Mouse (Mus musculus): ENCODE measurements around the gene Mrps33. TPM values are rescaled to one million over a fixed set of nuclear protein-coding genes. Genes with fewer than 3 reads are reported as not detected.

Mrps33 gene
- polyA plus RNA-seq, 1 experiment from 2014 or later: 225 TPM

- no peak overlapping the region for H3K4me2 ChIP-seq (ENCODE audit: low read length)
- H3K27me3 ChIP-seq (ENCODE audit: control insufficient read depth, insufficient read depth, low read length): no peaks in the 10 kb centered on the region
- H3K27ac ChIP-seq (replicated peaks in 1 of 2; ENCODE audit: control insufficient read depth in 1 of 2, insufficient read depth in 1 of 2, low read depth in 2 of 2, low read length in 2 of 2): no peak overlapping the region
- WGBS: 91% methylated on average over 1 of the region's 1 CpGs
- no peaks in the 10 kb centered on the region for H3K9me3 ChIP-seq (ENCODE audit: control insufficient read depth, low read length)
- no peak overlapping the region for H3K9ac ChIP-seq (ENCODE audit: low read length)
- H3K4me3 ChIP-seq (ENCODE audit: control insufficient read depth in 1 of 2, insufficient read depth in 1 of 2, low read depth in 1 of 2, low read length in 2 of 2): no peak overlapping the region
- H3K36me3 ChIP-seq (ENCODE audit: control insufficient read depth, insufficient read depth, low read length): no peaks in the 10 kb centered on the region
- peaks cover 11 to 20% of the 10 kb centered on the region in 2 experiments for H3K4me1 ChIP-seq (ENCODE audit: control insufficient read depth in 2 of 2, insufficient read depth in 2 of 2, low read length in 2 of 2)
- no peak for ATAC-seq (ENCODE audit: insufficient number of reproducible peaks, insufficient read depth, low FRiP score, low read depth)
Measured at GRCm38 (mm10) chr6:39778506-39778905, 32.3 kb downstream of the Mrps33 start.

GRCm38 (mm10) chr6:39776275-39776674 is 34.5 kb downstream of the Mrps33 start:
- peaks cover 2 to 9% of the 10 kb centered on the region in 2 experiments; a peak in 3 of 4 replicates for H3K4me1 ChIP-seq (ENCODE audit: control insufficient read depth in 2 of 2, insufficient read depth in 2 of 2, low read length in 2 of 2)
- H3K27me3 ChIP-seq (ENCODE audit: control insufficient read depth, insufficient read depth, low read length): no peaks in the 10 kb centered on the region
- H3K36me3 ChIP-seq (ENCODE audit: control insufficient read depth, insufficient read depth, low read length): no peaks in the 10 kb centered on the region
- no peak for ATAC-seq (ENCODE audit: insufficient number of reproducible peaks, insufficient read depth, low FRiP score, low read depth)
- H3K4me3 ChIP-seq (ENCODE audit: control insufficient read depth in 1 of 2, insufficient read depth in 1 of 2, low read depth in 1 of 2, low read length in 2 of 2): no peak overlapping the region
- no peak overlapping the region for H3K9ac ChIP-seq (ENCODE audit: low read length)
- WGBS: 90% methylated on average over 6 of the region's 6 CpGs
- H3K27ac ChIP-seq (replicated peaks in 1 of 2; ENCODE audit: control insufficient read depth in 1 of 2, insufficient read depth in 1 of 2, low read depth in 2 of 2, low read length in 2 of 2): no peak overlapping the region
- H3K9me3 ChIP-seq (ENCODE audit: control insufficient read depth, low read length): no peaks in the 10 kb centered on the region
- H3K4me2 ChIP-seq (ENCODE audit: low read length): no peak overlapping the region

GRCm38 (mm10) chr6:39775029-39775428 is 35.8 kb downstream of the Mrps33 start:
- no peak for ATAC-seq (ENCODE audit: insufficient number of reproducible peaks, insufficient read depth, low FRiP score, low read depth)
- no peak overlapping the region for H3K27ac ChIP-seq (replicated peaks in 1 of 2; ENCODE audit: control insufficient read depth in 1 of 2, insufficient read depth in 1 of 2, low read depth in 2 of 2, low read length in 2 of 2)
- H3K4me1 ChIP-seq (ENCODE audit: control insufficient read depth in 2 of 2, insufficient read depth in 2 of 2, low read length in 2 of 2): no peaks in the 10 kb centered on the region; a peak in 1 of 4 replicates
- WGBS: 81% methylated on average over 9 of the region's 9 CpGs
- H3K4me3 ChIP-seq (ENCODE audit: control insufficient read depth in 1 of 2, insufficient read depth in 1 of 2, low read depth in 1 of 2, low read length in 2 of 2): no peak overlapping the region
- no peaks in the 10 kb centered on the region for H3K9me3 ChIP-seq (ENCODE audit: control insufficient read depth, low read length)
- no peak overlapping the region for H3K9ac ChIP-seq (ENCODE audit: low read length)
- H3K4me2 ChIP-seq (ENCODE audit: low read length): no peak overlapping the region
- H3K27me3 ChIP-seq (ENCODE audit: control insufficient read depth, insufficient read depth, low read length): no peaks in the 10 kb centered on the region
- no peaks in the 10 kb centered on the region for H3K36me3 ChIP-seq (ENCODE audit: control insufficient read depth, insufficient read depth, low read length)

- H3K4me2 ChIP-seq (ENCODE audit: low read length): no peak overlapping the region
- no peaks in the 10 kb centered on the region for H3K36me3 ChIP-seq (ENCODE audit: control insufficient read depth, insufficient read depth, low read length)
- H3K27ac ChIP-seq (replicated peaks in 1 of 2; ENCODE audit: control insufficient read depth in 1 of 2, insufficient read depth in 1 of 2, low read depth in 2 of 2, low read length in 2 of 2): no peak overlapping the region
- H3K4me3 ChIP-seq (ENCODE audit: control insufficient read depth in 1 of 2, insufficient read depth in 1 of 2, low read depth in 1 of 2, low read length in 2 of 2): no peak overlapping the region
- H3K9ac ChIP-seq (ENCODE audit: low read length): no peak overlapping the region
- no peaks in the 10 kb centered on the region for H3K9me3 ChIP-seq (ENCODE audit: control insufficient read depth, low read length)
- ATAC-seq (ENCODE audit: insufficient number of reproducible peaks, insufficient read depth, low FRiP score, low read depth): no peak
- H3K4me1 ChIP-seq (ENCODE audit: control insufficient read depth in 2 of 2, insufficient read depth in 2 of 2, low read length in 2 of 2): peaks cover 3 to 5% of the 10 kb centered on the region in 2 experiments; a peak in 3 of 4 replicates
- H3K27me3 ChIP-seq (ENCODE audit: control insufficient read depth, insufficient read depth, low read length): no peaks in the 10 kb centered on the region
- 95% methylated on average over 2 of the region's 2 CpGs for WGBS
Measured at GRCm38 (mm10) chr6:39757229-39757628, 53.6 kb downstream of the Mrps33 start.

Other genes with a start within 250 kb of the Mrps33 start
- gene Adck2, start 237.1 kb downstream of the Mrps33 start, polyA plus RNA-seq (2014; fragmentation: Nextera tagmentation; extraction: Ambion mirVana): 16.1 and 19.1 TPM in 2 replicates
- gene Gm42420, start 225.2 kb downstream of the Mrps33 start, polyA plus RNA-seq (2014; fragmentation: Nextera tagmentation; extraction: Ambion mirVana): 0.35 TPM in 1 of 2 replicates, not detected in the other
- 794 and 856 TPM in 2 replicates for gene Ndufb2, start 218.4 kb downstream of the Mrps33 start, polyA plus RNA-seq (2014; fragmentation: Nextera tagmentation; extraction: Ambion mirVana)
- gene Braf, start 85.5 kb downstream of the Mrps33 start, polyA plus RNA-seq (2014; fragmentation: Nextera tagmentation; extraction: Ambion mirVana): 10.9 and 11.7 TPM in 2 replicates
- gene Tmem178b, start 62.3 kb upstream of the Mrps33 start, polyA plus RNA-seq (2014; fragmentation: Nextera tagmentation; extraction: Ambion mirVana): not detected in 2 replicates